Mouse (Mus musculus) adrenal gland, postnatal 4 days (tissue): ENCODE results near the gene Prpf4. TPM values are rescaled to one million over a fixed set of nuclear protein-coding genes. Genes with fewer than 3 reads are reported as not detected.

Experiments used
- DNase-seq, 2 experiments: peaks; one replicate each; pipeline ENCODE4 v3.0.0; 2021 to 2022; ENCODE audit warnings: low spot score in 2 of 2, mixed read lengths in 2 of 2
- total RNA-seq, 2 experiments: library from RNA; stranded (reverse); gene quantifications; 2 replicates each; pipeline ENCODE4 v1.2.3; 2021

The Prpf4 gene
- total RNA-seq, 2 experiments from 2014 or later: 26.0 to 27.6 TPM

- DNase-seq: no peak
Observed at GRCm38 (mm10) chr4:62385439-62385838, 23.2 kb upstream of the Prpf4 start.

GRCm38 (mm10) chr4:62389592-62390512, 18.7 kb upstream of the Prpf4 start:
- DNase-seq: no peak

GRCm38 (mm10) chr4:62391892-62392291, 16.7 kb upstream of the Prpf4 start:
- no peak for DNase-seq

GRCm38 (mm10) chr4:62393459-62393858, 15.1 kb upstream of the Prpf4 start:
- DNase-seq: no peak

- no peak for DNase-seq
Observed at GRCm38 (mm10) chr4:62395806-62396205, 12.8 kb upstream of the Prpf4 start.

- DNase-seq: no peak
Observed at GRCm38 (mm10) chr4:62397616-62398365, 10.8 kb upstream of the Prpf4 start.

- no peak for DNase-seq
Observed at GRCm38 (mm10) chr4:62398956-62399355, 9.6 kb upstream of the Prpf4 start.

- no peak for DNase-seq
Observed at GRCm38 (mm10) chr4:62406133-62406532, 2.5 kb upstream of the Prpf4 start.

- peak in 1 of 2 experiments; percentile 26 for DNase-seq
Observed at GRCm38 (mm10) chr4:62407730-62408582, 641 bp upstream of the Prpf4 start.

- no peak for DNase-seq
Observed at GRCm38 (mm10) chr4:62409615-62410014, 1.0 kb downstream of the Prpf4 start.

- no peak for DNase-seq
Observed at GRCm38 (mm10) chr4:62410325-62410724, 1.7 kb downstream of the Prpf4 start.

- DNase-seq: no peak
Observed at GRCm38 (mm10) chr4:62411606-62412005, 3.0 kb downstream of the Prpf4 start.

GRCm38 (mm10) chr4:62418448-62418847, 9.9 kb downstream of the Prpf4 start:
- DNase-seq: no peak

- no peak for DNase-seq
Observed at GRCm38 (mm10) chr4:62419091-62419490, 10.5 kb downstream of the Prpf4 start.

GRCm38 (mm10) chr4:62425891-62426290, 17.3 kb downstream of the Prpf4 start:
- no peak for DNase-seq

GRCm38 (mm10) chr4:62427978-62428758, 19.6 kb downstream of the Prpf4 start:
- no peak for DNase-seq

GRCm38 (mm10) chr4:62429616-62430015, 21.0 kb downstream of the Prpf4 start:
- no peak for DNase-seq

GRCm38 (mm10) chr4:62430678-62431077, 22.1 kb downstream of the Prpf4 start:
- DNase-seq: no peak

GRCm38 (mm10) chr4:62431522-62431921, 22.9 kb downstream of the Prpf4 start:
- no peak for DNase-seq
